Mouse (Mus musculus): ENCODE data around the gene Shisa4.

DNA sequence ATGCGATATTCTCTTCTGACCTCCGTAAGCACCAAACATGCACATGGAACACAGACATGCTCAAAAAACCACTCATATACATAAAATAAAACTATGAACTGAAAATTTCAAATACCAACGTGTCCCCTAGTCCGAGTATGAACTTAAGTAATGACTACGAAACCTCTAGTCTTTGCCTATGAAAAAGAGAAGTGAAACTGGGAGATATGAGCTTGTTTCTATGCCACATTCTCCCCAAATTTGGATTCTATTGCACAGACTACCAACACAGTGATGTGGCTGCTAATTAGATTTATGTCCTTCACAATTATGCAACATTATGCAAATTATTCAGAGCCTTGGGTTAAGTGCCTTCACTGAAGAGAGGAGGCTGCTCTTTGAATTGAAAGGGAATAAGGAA, 24.4 kb upstream of the Shisa4 start:
- TF ChIP-seq POLR2A (IDR thresholded peaks at IDR 0.05; ENCODE audit: borderline replicate concordance, insufficient read depth, low read length) (no peak), CTCF (IDR thresholded peaks at IDR 0.05; ENCODE audit: borderline replicate concordance, insufficient read depth, low read depth, low read length) (no peak)

Measured in cerebellum, adult 2 months (tissue).